Mouse (Mus musculus) olfactory bulb, adult 2 months (tissue): ENCODE measurements around the gene Kif22.

ENCODE experiments used
- CTCF ChIP-seq: fragments of 200-500 bp; IDR thresholded peaks from 2 replicates; pipeline ENCODE4 v1.5.1; 2012; ENCODE audit warnings: low read depth, mild to moderate bottlenecking, low read length, moderate library complexity; ENCODE audit not compliant: insufficient read depth
- POLR2A ChIP-seq: fragments of 200-500 bp; IDR thresholded peaks from 2 replicates; pipeline ENCODE4 v1.6.1; 2012; ENCODE audit warnings: mild to moderate bottlenecking, low read depth, low read length, moderate library complexity; ENCODE audit not compliant: insufficient read depth

- TF ChIP-seq CTCF (no peak), POLR2A (no peak)
Observed at GRCm38 (mm10) chr7:127055026-127055585, 12.8 kb upstream of the Kif22 start.
